Mouse (Mus musculus): Measurements from ENCODE around the gene Car14.

DNA sequence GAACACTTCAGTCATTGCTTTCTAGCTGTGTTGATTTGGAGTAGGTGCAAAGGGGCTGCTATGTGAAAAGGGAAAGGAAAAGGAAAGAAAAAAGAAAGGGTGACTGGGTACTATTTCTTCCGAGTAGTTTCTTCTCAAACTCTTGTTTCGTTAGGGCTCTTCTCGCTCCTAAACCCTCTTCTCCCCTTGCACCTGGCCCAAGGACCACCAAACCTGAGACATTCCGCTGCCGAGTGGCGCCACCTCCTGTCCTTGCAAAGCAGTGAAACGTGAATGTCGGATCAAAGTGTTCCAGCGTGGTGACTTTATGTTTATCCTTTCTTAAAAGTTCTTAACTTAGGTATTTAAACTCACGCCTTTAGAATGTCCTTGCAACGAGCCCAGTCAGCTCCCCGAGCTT is 2.4 kb upstream of the Car14 start:
- TF ChIP-seq CTCF (IDR thresholded peaks at IDR 0.05; ENCODE audit: extremely low read depth, insufficient read length, insufficient replicate concordance, low read depth, low read length) (peak; percentile 92; the same call in 1 of the 2 replicates), POLR2A (IDR thresholded peaks at IDR 0.05; ENCODE audit: low read depth, low read length) (no peak)

All from small intestine, adult 2 months (tissue).